Mouse (Mus musculus): ENCODE measurements around the gene Cep295nl.

DNA sequence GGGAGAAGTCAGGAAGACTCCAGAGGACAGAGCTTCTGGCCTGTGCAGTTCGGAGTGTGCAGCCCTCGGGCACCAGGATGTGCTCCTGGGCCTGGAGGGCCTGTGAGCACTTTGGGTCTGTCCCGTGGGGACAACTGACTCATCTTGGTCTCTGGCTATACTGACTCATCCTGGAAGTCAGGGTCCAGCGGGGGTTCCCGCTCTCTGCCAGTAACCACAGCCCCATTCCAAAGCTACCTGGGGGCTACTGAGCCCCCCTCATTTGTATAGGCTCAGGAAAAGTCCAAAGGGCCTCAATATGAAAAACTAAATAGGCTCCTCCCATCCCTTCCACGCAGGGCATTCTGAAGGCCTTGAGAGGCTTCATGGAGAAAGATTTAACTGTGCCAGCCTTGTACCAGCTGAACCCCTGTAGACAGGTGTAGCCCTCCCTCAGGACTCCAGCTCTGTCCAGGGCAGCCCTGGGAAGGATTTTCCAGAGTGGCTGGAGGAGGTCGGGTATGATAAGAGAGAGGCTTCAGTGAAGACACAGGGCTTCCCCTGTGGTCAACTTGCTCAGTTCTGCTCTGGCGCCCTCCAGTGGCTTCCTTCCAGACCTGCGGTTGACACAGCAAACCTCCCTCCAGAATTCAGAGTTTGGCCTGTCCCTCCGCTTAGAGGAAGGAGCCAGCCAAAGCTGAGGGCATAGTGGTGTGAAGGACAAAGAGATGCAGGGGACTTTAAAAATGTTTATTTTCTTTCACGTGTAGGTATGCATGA is 37.1 kb upstream of the Cep295nl start:
- peak; percentile 84 for TF ChIP-seq CTCF (IDR thresholded peaks at IDR 0.05; ENCODE audit: control insufficient read depth, insufficient read depth, insufficient read length)
- TF ChIP-seq USF1 (IDR thresholded peaks at IDR 0.05; ENCODE audit: low read depth), result no peak
- no peak for TF ChIP-seq CEBPB (IDR thresholded peaks at IDR 0.05; ENCODE audit: low read depth)
- no peak for TF ChIP-seq MYOG (IDR thresholded peaks at IDR 0.05; ENCODE audit: control insufficient read depth, extremely low read depth, insufficient read length)
- no peak for TF ChIP-seq MAX (IDR thresholded peaks at IDR 0.05)
- TF ChIP-seq FOSL1 (IDR thresholded peaks at IDR 0.05; ENCODE audit: insufficient read depth, low read length, poor library complexity, severe bottlenecking), result peak; percentile 93
- peak; percentile 40 for TF ChIP-seq MYOD1 (IDR thresholded peaks at IDR 0.05; ENCODE audit: control insufficient read depth, insufficient read length, low read depth)
